Mouse (Mus musculus) left cerebral cortex, postnatal 36 days (tissue): ENCODE measurements at regions not wholly inside any gene's neighbourhood (a gene's known extent, or its start where the extent isn't known, plus 50 kb on each side); places are given as distances from the start of the nearest gene placed in this dataset.

Source experiments
- DNase-seq, 2 experiments: peaks; one replicate each; pipeline ENCODE4 v3.0.0; 2021 to 2022; ENCODE audit warnings: low spot score in 2 of 2, mixed read lengths in 1 of 2
- intact Hi-C: fragments of 180-260 bp; cut with DNase I; formaldehyde crosslinking; loops from one replicate; pipeline ENCODE4 v1.15.1; 2025

- intact Hi-C loops, result loop anchor here (1.0 to 5.0 kb wide), 2 partner anchors 136 to 512 kb away; partner anchors contain the start of gene Kitl
- peak in 1 of 2 experiments; percentile 16 for DNase-seq
Observed at GRCm38 (mm10) chr10:100152821-100153220, 137.4 kb downstream of the Kitl start.

GRCm38 (mm10) chr10:100153311-100153710, 137.9 kb downstream of the Kitl start:
- DNase-seq, result no peak
- intact Hi-C loops, result loop anchor here (1.0 to 5.0 kb wide), 2 partner anchors 136 to 512 kb away; partner anchors contain the start of gene Kitl

GRCm38 (mm10) chr10:100155566-100155965, 140.1 kb downstream of the Kitl start:
- no peak for DNase-seq
- intact Hi-C loops, result no loop called here

GRCm38 (mm10) chr10:100159843-100160531, 144.6 kb downstream of the Kitl start:
- intact Hi-C loops, result no loop called here
- no peak for DNase-seq

- intact Hi-C loops, result no loop called here
- DNase-seq, result no peak
Observed at GRCm38 (mm10) chr10:100160532-100160852, 145.1 kb downstream of the Kitl start.

- intact Hi-C loops, result no loop called here
- DNase-seq, result no peak
Observed at GRCm38 (mm10) chr10:100161117-100161516, 145.7 kb downstream of the Kitl start.

- intact Hi-C loops, result no loop called here
- DNase-seq, result no peak
Observed at GRCm38 (mm10) chr10:100164526-100164925, 149.1 kb downstream of the Kitl start.

- intact Hi-C loops, result loop anchor here (5.0 kb wide), 1 partner anchor 529 kb away; no protein-coding TSS in a partner anchor
- DNase-seq, result no peak
Observed at GRCm38 (mm10) chr10:100170836-100171235, 155.4 kb downstream of the Kitl start.

GRCm38 (mm10) chr10:100197673-100198072, 137.8 kb upstream of the Gm4301 start:
- intact Hi-C loops, result no loop called here

GRCm38 (mm10) chr10:100199090-100199690, 136.3 kb upstream of the Gm4301 start:
- no peak for DNase-seq
- intact Hi-C loops, result no loop called here

More at GRCm38 (mm10) chr10:100197673-100198072, 137.8 kb upstream of the Gm4301 start:
- no peak for DNase-seq

- no peak for DNase-seq
- intact Hi-C loops, result no loop called here
Observed at GRCm38 (mm10) chr10:100200431-100200830, 135.0 kb upstream of the Gm4301 start.

- no peak for DNase-seq
- intact Hi-C loops, result no loop called here
Observed at GRCm38 (mm10) chr10:100206617-100207530, 128.6 kb upstream of the Gm4301 start.

- peak; percentile 5 to 10 for DNase-seq
- intact Hi-C loops, result no loop called here
Observed at GRCm38 (mm10) chr10:100210684-100211083, 124.8 kb upstream of the Gm4301 start.

GRCm38 (mm10) chr10:100224459-100225097, 110.9 kb upstream of the Gm4301 start:
- no peak for DNase-seq
- intact Hi-C loops, result no loop called here

GRCm38 (mm10) chr10:100259235-100259900, 76.1 kb upstream of the Gm4301 start:
- intact Hi-C loops, result no loop called here
- no peak for DNase-seq

GRCm38 (mm10) chr10:100263447-100263846, 72.0 kb upstream of the Gm4301 start:
- DNase-seq, result no peak
- intact Hi-C loops, result no loop called here

GRCm38 (mm10) chr10:100264066-100264465, 71.4 kb upstream of the Gm4301 start:
- no peak for DNase-seq
- intact Hi-C loops, result no loop called here

GRCm38 (mm10) chr10:100282471-100282870, 53.0 kb upstream of the Gm4301 start:
- DNase-seq, result no peak
- intact Hi-C loops, result no loop called here
